Mouse (Mus musculus) adrenal gland, postnatal 14 days (tissue): ENCODE results near the gene Mycl. TPM values are rescaled to one million over a fixed set of nuclear protein-coding genes. Genes with fewer than 3 reads are reported as not detected.
A peak's percentile ranks its signal among the peaks of the same experiment; 100 is the strongest.

Experiments
- DNase-seq: peaks from one replicate; pipeline ENCODE4 v3.0.0; 2021; ENCODE audit warnings: mixed read lengths
- total RNA-seq: library from RNA; stranded (reverse); gene quantifications from 2 replicates; pipeline ENCODE4 v1.2.3, GENCODE M21; 2021

The Mycl gene
- total RNA-seq, 1 experiment from 2014 or later = 2.3 TPM

- peak; percentile 96 for DNase-seq
These were observed 21.1 kb downstream of the Mycl start, which contains the start of gene Trit1 for GRCm38 (mm10) chr4:123016451-123016957. TSS of gene Trit1 (plus strand) at chr4:123016597.

- no peak for DNase-seq
These were observed 26.1 kb downstream of the Mycl start for GRCm38 (mm10) chr4:123021591-123021990.

GRCm38 (mm10) chr4:123022896-123023295, 27.4 kb downstream of the Mycl start:
- no peak for DNase-seq

GRCm38 (mm10) chr4:123025418-123025817, 30.0 kb downstream of the Mycl start:
- no peak for DNase-seq

DNA sequence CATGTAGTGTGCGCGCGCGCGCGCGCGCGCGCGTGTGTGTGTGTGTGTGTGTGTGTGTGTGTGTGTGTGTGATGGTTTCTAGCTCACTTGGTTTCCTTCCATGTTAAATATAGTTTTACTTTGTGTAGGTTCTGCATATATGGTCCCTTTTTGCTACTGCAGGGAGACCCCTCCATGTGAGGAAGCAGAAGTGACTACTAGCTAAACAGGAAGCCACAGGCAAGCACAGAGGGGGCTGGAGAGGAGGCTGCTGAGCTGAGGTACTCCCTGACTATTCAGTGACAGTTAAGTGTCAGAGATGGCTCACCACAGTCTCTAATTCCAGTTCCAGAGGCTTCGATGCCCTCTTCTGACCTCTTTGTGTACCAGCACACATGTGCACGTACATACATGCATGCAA, 30.7 kb downstream of the Mycl start:
- no peak for DNase-seq

DNA sequence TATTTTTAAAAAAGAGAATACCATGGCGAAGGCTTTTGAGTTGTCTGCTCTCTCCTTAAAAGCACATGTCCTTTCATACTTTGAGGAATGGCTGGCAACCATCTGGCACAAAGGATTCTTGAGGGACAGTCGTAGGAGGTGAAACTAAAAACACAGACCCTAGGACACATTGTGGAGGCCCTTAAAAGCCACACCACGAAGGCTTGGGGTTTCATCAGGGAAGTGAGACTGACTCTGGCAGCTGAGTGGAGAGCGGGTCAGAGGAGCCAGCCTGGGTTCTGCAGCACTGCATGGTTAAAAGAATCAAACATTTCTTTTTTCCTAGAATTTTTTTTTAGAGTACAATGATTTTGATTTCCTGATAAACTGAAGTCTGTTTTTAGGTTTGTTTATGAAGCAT, 31.1 kb downstream of the Mycl start:
- DNase-seq = no peak

DNA sequence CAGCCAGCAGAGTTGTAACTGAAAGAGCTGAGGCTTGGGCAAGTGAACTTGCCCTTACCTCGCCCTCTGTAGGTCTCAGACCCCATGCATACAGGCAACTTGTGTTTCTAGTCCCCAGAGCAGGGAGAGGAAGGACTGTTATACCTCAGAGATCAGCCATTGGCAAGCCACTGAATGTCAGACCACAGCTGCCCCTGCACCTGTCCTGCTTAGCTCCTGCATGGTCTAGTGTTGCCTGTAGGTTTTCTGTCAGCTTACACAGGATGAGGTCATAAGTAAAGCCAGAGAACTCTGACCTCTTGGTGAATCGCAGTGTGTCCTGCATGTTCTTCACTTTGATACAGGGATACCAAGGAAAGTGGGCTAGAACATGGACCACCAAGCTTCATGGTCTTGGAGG, 39.4 kb downstream of the Mycl start:
- no peak for DNase-seq

- no peak for DNase-seq
These were observed 40.2 kb downstream of the Mycl start for GRCm38 (mm10) chr4:123035636-123036035.

- DNase-seq = no peak
These were observed 41.3 kb downstream of the Mycl start for GRCm38 (mm10) chr4:123036710-123037109.

GRCm38 (mm10) chr4:123041131-123041530, 45.7 kb downstream of the Mycl start:
- DNase-seq = no peak

- no peak for DNase-seq
These were observed 48.4 kb downstream of the Mycl start for GRCm38 (mm10) chr4:123043858-123044257.

DNA sequence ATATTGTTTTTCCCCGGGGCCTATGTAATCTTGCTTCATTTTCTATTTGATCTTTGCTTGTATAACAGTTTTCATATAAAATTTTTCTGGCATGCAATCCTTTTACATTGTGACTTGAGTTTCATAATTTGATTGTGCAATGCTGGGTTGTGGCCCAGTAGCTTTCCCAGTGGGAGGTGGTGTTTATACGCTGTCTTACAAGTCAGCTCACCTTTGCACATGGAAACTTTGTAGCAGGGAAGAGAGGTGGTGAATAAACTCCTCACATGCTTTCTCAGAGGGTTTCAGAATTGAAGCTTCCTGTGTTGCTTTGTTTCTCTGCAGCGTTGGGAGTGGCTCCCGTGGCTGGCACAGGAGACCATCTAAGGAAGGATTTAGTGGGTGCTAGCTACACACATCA, 49.4 kb downstream of the Mycl start:
- DNase-seq = peak; percentile 39

DNA sequence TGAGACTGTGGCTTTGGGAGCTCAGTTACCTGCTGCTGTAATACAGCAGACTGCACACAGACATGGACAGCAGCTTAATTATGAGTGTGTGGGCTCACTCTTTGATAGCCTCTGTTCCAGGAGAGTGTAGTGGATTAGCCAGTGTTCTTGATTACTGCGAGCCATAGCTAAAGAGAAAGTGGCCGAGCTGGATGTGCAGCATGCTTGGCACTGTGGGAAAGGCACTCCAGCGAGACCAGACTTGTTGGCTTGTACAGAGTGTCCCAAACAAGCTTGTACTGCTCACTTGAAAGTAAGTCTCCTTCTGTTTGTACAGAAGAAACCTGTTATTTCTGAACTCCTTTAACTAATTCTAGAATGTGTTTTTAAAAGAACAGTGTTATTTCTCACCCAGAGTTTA, 50.8 kb downstream of the Mycl start:
- no peak for DNase-seq

DNA sequence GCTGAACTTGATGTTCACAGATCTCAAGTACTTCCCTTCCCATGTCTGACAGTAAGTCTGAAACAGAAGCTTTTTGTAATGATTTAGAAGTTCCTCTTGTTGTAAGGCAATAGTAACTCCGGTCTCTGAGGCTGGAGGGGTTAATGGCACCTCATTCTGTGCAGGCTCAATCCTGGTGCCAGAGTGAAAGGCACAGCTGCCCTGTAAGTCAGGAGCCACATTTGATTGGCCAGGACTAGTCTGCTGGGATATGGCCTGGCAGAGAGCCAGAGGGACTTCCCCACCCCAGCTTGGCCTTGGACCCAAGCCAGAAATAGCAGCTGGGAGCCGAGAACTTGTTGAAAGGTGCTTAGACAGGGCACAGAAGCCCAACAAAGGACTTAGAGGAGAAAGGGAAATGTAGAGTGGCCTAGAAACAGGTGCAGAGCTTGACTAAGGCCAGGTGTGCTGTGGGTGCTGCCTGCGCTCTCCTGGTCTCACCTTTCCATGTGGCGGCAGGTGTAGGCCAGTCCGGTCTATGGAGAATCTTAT, 55.3 kb downstream of the Mycl start:
- DNase-seq = peak; percentile 95

Other genes starting within 250 kb of the Mycl start
- 48.6 and 55.9 TPM in 2 replicates for gene Ppt1, start 159.4 kb upstream of the Mycl start, total RNA-seq
- 125 and 139 TPM in 2 replicates for gene Cap1, start 109.6 kb upstream of the Mycl start, total RNA-seq
- gene Mfsd2a, start 34.5 kb upstream of the Mycl start, total RNA-seq = 2.7 and 5.7 TPM in 2 replicates
- 19.0 and 25.7 TPM in 2 replicates for gene Trit1, start 20.9 kb downstream of the Mycl start, total RNA-seq
- not detected in 2 replicates for gene Bmp8b, start 109.5 kb downstream of the Mycl start, total RNA-seq
- not detected in 2 replicates for gene Oxct2b, start 120.6 kb downstream of the Mycl start, total RNA-seq
- 41.4 and 43.1 TPM in 2 replicates for gene Ppie, start 144.3 kb downstream of the Mycl start, total RNA-seq
- gene Hpcal4, start 187.6 kb downstream of the Mycl start, total RNA-seq = 5.4 and 6.3 TPM in 2 replicates
- 23.8 and 25.4 TPM in 2 replicates for gene Nt5c1a, start 205.9 kb downstream of the Mycl start, total RNA-seq
- 14.1 and 17.8 TPM in 2 replicates for gene Heyl, start 237.9 kb downstream of the Mycl start, total RNA-seq